Mouse (Mus musculus): ENCODE data around the gene Pitx2.

DNA sequence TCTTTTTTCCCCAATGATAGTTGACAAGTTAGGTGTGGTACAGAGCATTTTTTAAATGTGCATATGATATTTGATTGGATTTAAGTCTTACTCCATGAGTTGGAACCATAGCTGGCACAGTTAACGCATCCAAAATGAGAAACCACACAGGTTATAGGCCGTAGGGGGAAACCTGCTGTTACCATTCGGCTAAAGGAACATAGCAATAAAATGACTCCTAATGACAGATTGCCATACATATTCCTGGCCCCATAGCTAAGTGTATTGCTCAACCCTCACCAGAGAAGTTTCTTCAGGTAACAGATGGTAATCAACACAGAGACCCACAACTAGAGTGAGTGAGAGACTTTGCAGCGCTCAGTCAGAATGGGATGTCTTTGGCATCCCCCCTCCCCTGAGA is 27.9 kb upstream of the Pitx2 start:
- TF ChIP-seq CTCF (IDR thresholded peaks at IDR 0.05; ENCODE audit: insufficient read depth, low read length): no peak
- no peak for TF ChIP-seq POLR2A (IDR thresholded peaks at IDR 0.05; ENCODE audit: borderline replicate concordance, extremely low read depth, low read depth, low read length)

Measured in lung, adult 2 months (tissue).